Mouse (Mus musculus): ENCODE measurements at regions not wholly inside any gene's neighbourhood (a gene's known extent, or its start where the extent isn't known, plus 50 kb on each side); places are given as distances from the start of the nearest gene placed in this dataset.

DNA sequence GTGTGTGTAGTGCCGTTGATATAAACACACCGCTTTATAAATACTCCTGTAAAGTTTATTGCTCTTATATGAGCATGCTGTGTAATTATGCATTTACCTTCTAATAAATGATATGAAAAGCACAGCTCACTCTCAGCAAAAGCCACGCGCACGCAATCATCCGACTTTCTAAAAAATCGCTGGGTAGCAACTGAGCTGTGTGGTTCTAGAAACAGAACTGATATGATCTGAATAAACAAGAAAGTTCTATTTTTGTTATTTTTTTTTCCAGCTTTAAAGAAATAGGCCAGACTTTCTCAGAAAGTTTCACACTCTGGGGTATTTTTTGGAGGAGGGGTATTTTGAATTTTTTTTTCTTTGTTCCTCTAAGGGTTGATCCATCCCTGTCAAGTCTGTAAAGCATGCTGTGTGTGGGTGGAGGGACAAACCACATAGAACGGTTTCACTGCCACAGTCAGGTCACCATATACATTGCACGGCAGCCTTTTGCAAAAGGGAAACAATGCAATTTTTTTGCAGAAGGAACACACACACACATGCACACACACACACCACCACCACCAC lies 357.5 kb downstream of the Rnf144a start:
- H3K4me1 ChIP-seq (ENCODE audit: control insufficient read depth in 1 of 2, insufficient read depth in 2 of 2): peaks cover 0 to 3% of the 10 kb centered on the region in 2 experiments; a peak in 1 of 4 replicates
- dilution Hi-C loops (cut with MboI; ENCODE audit: extremely low pct_ligation_motif_present, extremely low pct_unique_long_range_greater_than_20kb, low sequenced_read_pairs) (no loop called here), in situ Hi-C loops (cut with MboI; ENCODE audit: low pct_ligation_motif_present, low pct_unique_long_range_greater_than_20kb, low sequenced_read_pairs) (no loop called here)
- DNase-seq (ENCODE audit: extremely low read depth): peak; percentile 26
- no peak overlapping the region for H3K27ac ChIP-seq (ENCODE audit: insufficient read depth, low read depth)
- no peak for TF ChIP-seq POLR2A (IDR thresholded peaks at IDR 0.05; ENCODE audit: low read depth, low read length)
- no peak for TF ChIP-seq JUND (conservative IDR thresholded peaks at IDR 0.05; ENCODE audit: low read depth, low read length)
- TF ChIP-seq MXI1 (IDR thresholded peaks at IDR 0.05; ENCODE audit: low read depth, low read length): 0 out of 2 replicates have a peak, but pooled peaks have one; percentile 29
- TF ChIP-seq BHLHE40 (IDR thresholded peaks at IDR 0.05; ENCODE audit: low read depth, low read length): 0 out of 2 replicates have a peak, but pooled peaks have one; percentile 11
- TF ChIP-seq ZNF384 (IDR thresholded peaks at IDR 0.05; ENCODE audit: low read depth, low read length): peak; percentile 82
- peak; percentile 44; the same call in 1 of the 2 replicates for TF ChIP-seq EP300 (IDR thresholded peaks at IDR 0.05; ENCODE audit: low read length)
- H3K36me3 ChIP-seq (replicated peaks in 1 of 2; ENCODE audit: control insufficient read depth in 1 of 2, insufficient read depth in 1 of 2, low read length in 1 of 2): no peaks in the 10 kb centered on the region
- no peaks in the 10 kb centered on the region for H3K9me3 ChIP-seq (replicated peaks; ENCODE audit: low read length)
- no peak overlapping the region for H3K4me3 ChIP-seq (replicated peaks in 1 of 3; ENCODE audit: low read depth in 2 of 3, low read length in 2 of 3, poor library complexity in 1 of 3)
- no peaks in the 10 kb centered on the region for H3K79me2 ChIP-seq (replicated peaks; ENCODE audit: control insufficient read depth, extremely low read depth, insufficient read depth, poor library complexity, severe bottlenecking)
- H3K9ac ChIP-seq (ENCODE audit: insufficient read depth, low read depth): no peak overlapping the region
- H3K27me3 ChIP-seq (replicated peaks): no peaks in the 10 kb centered on the region
- H3K4me2 ChIP-seq (ENCODE audit: insufficient read depth, low read depth, poor library complexity, severe bottlenecking): no peak overlapping the region

DNA sequence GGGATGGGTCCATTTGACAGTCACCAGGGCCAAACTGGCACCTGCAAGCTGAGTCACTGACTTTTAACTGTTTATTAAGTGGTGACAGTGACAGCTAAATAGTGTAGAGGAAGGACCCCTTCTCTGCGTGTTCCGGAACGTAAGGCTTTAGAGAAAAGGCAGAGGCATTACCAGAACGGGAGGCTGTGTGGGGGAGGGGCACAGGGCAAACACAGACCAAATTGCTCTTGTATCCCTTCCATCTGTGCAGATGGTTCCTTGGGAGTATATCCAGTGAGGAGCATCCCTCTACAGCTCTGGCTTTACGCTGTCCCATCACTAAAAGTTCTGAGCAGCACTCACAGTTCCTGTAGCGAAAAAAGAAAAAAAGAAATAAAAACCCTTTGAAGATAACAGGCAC lies 368.1 kb downstream of the Rnf144a start:
- Histone ChIP-seq H3K4me1 (ENCODE audit: control insufficient read depth in 1 of 2, insufficient read depth in 2 of 2) (no peaks in the 10 kb centered on the region), H3K9me3 (replicated peaks; ENCODE audit: low read length) (no peaks in the 10 kb centered on the region), H3K79me2 (replicated peaks; ENCODE audit: control insufficient read depth, extremely low read depth, insufficient read depth, poor library complexity, severe bottlenecking) (no peaks in the 10 kb centered on the region), H3K27ac (ENCODE audit: insufficient read depth, low read depth) (no peak overlapping the region), H3K4me3 (replicated peaks in 1 of 3; ENCODE audit: low read depth in 2 of 3, low read length in 2 of 3, poor library complexity in 1 of 3) (no peak overlapping the region), H3K36me3 (replicated peaks in 1 of 2; ENCODE audit: control insufficient read depth in 1 of 2, insufficient read depth in 1 of 2, low read length in 1 of 2) (no peaks in the 10 kb centered on the region), H3K27me3 (replicated peaks) (no peaks in the 10 kb centered on the region), H3K4me2 (ENCODE audit: insufficient read depth, low read depth, poor library complexity, severe bottlenecking) (no peak overlapping the region), H3K9ac (ENCODE audit: insufficient read depth, low read depth) (no peak overlapping the region)
- dilution Hi-C loops (cut with MboI; ENCODE audit: extremely low pct_ligation_motif_present, extremely low pct_unique_long_range_greater_than_20kb, low sequenced_read_pairs): no loop called here
- no peak for TF ChIP-seq PAX5 (IDR thresholded peaks at IDR 0.05; ENCODE audit: low read length)
- no peak for TF ChIP-seq JUN (IDR thresholded peaks at IDR 0.05; ENCODE audit: insufficient read depth, low read depth, low read length)
- no peak for TF ChIP-seq RCOR1 (conservative IDR thresholded peaks at IDR 0.05; ENCODE audit: low read depth, low read length)
- TF ChIP-seq BHLHE40 (IDR thresholded peaks at IDR 0.05; ENCODE audit: low read depth, low read length): no peak
- no peak for TF ChIP-seq HCFC1 (IDR thresholded peaks at IDR 0.05; ENCODE audit: low read depth, low read length)
- TF ChIP-seq ZKSCAN1 (IDR thresholded peaks at IDR 0.05; ENCODE audit: borderline replicate concordance, low read depth, low read length): no peak
- TF ChIP-seq UBTF (IDR thresholded peaks at IDR 0.05; ENCODE audit: low read depth, low read length): no peak
- no peak for TF ChIP-seq TCF12 (IDR thresholded peaks at IDR 0.05; ENCODE audit: low read depth, low read length)
- no peak for TF ChIP-seq ZNF384 (IDR thresholded peaks at IDR 0.05; ENCODE audit: low read depth, low read length)
- no peak for TF ChIP-seq SMC3 (IDR thresholded peaks at IDR 0.05; ENCODE audit: low read depth, low read length)
- TF ChIP-seq EP300 (IDR thresholded peaks at IDR 0.05; ENCODE audit: low read length): no peak
- TF ChIP-seq POLR2A (IDR thresholded peaks at IDR 0.05; ENCODE audit: low read depth, low read length): no peak
- no peak for TF ChIP-seq GABPA (IDR thresholded peaks at IDR 0.05; ENCODE audit: insufficient replicate concordance, low read depth, low read length)
- no peak for TF ChIP-seq USF1 (IDR thresholded peaks at IDR 0.05; ENCODE audit: low read depth, low read length)
- TF ChIP-seq MAX (IDR thresholded peaks at IDR 0.05; ENCODE audit: low read length): no peak
- no peak for TF ChIP-seq E2F4 (IDR thresholded peaks at IDR 0.05; ENCODE audit: insufficient replicate concordance, low read depth, low read length)
- DNase-seq (ENCODE audit: extremely low read depth): no peak
- in situ Hi-C loops (cut with MboI; ENCODE audit: low pct_ligation_motif_present, low pct_unique_long_range_greater_than_20kb, low sequenced_read_pairs): no loop called here
